ENCODE assay signal across 10 mouse cellular contexts in the genomic region with DNA sequence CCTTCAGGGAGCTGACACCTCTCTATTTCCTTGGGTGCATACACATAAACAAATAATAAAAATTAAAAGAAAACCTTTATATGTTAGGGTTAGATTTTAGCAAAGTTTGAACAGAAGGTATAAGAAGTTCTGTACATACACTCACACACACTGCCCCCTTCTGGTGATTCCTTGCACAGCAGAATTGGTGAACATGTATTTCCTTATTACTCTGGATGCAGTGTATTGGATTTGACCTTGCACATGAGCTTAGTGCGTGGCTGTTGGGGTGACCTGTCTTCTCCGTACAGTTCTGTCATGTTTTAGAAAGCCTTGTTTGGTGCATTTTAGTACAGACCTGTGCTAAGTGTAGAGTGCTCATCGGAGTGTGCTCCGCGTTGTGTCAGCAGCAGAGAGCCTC. TPM values are rescaled to one million over a fixed set of nuclear protein-coding genes. Genes with fewer than 3 reads are reported as not detected.
DNase-seq lines count a peak whose midpoint lies in the region; ATAC-seq and TF ChIP-seq lines count a peak whose summit lies in the region.
"Had no signal": no experiment of that assay in that cellular context is flagged by ENCODE, and none has a peak within 500 bp of the region (broad histone marks: within the 10 kb centered on the region; RNA-seq: fewer than 3 reads in every experiment).

No protein-coding gene starts in this region.

- peak; percentile 93 for TF ChIP-seq CTCF in heart, adult 2 months (IDR thresholded peaks at IDR 0.05)
- peak; percentile 82 for TF ChIP-seq CTCF in lung, embryonic 14.5 days (IDR thresholded peaks at IDR 0.05; ENCODE audit: low read depth)

- H3K4me1 ChIP-seq in heart, adult 2 months (ENCODE audit: control insufficient read depth, insufficient read depth, low read length), result no peaks in the 10 kb centered on the region
- H3K4me1 ChIP-seq in forebrain, embryonic 11.5 days (replicated peaks; ENCODE audit: control insufficient read depth, insufficient read depth, low read length), result no peaks in the 10 kb centered on the region; the same call in 1 of the 2 replicates
- peaks cover 10% of the 10 kb centered on the region for H3K4me1 ChIP-seq in intestine, embryonic 14.5 days (replicated peaks; ENCODE audit: control insufficient read depth, insufficient read depth, low read length)
- no peaks in the 10 kb centered on the region for H3K4me1 ChIP-seq in lung, embryonic 14.5 days (ENCODE audit: insufficient read depth)

- H3K27me3 ChIP-seq in heart, adult 2 months (ENCODE audit: control insufficient read depth, insufficient read depth, low read length), result no peaks in the 10 kb centered on the region
- no peaks in the 10 kb centered on the region for H3K27me3 ChIP-seq in forebrain, embryonic 11.5 days (ENCODE audit: control insufficient read depth, insufficient read depth, low read length)
- H3K27me3 ChIP-seq in intestine, embryonic 14.5 days (replicated peaks; ENCODE audit: control insufficient read depth, insufficient read depth, low read length), result no peaks in the 10 kb centered on the region
- no peaks in the 10 kb centered on the region for H3K27me3 ChIP-seq in lung, embryonic 14.5 days (ENCODE audit: insufficient read depth, low read length)
- H3K27me3 ChIP-seq: limb, embryonic 12.5 days; stomach, embryonic 15.5 days had no signal

- no peak for ATAC-seq in forebrain, embryonic 11.5 days (replicated peaks; ENCODE audit: low FRiP score)
- peak; percentile 34; the same call in 1 of the 2 replicates for ATAC-seq in intestine, embryonic 14.5 days (replicated peaks; ENCODE audit: low FRiP score, low TSS enrichment, low read depth)
- no peak; the same call in 1 of the 2 replicates for ATAC-seq in lung, embryonic 14.5 days (ENCODE audit: insufficient read depth)

- H3K27ac ChIP-seq in heart, adult 2 months, result no peak overlapping the region
- H3K27ac ChIP-seq in forebrain, embryonic 11.5 days (ENCODE audit: low read depth, low read length), result no peak overlapping the region
- no peak overlapping the region for H3K27ac ChIP-seq in intestine, embryonic 14.5 days (ENCODE audit: low read depth)
- no peak overlapping the region for H3K27ac ChIP-seq in lung, embryonic 14.5 days (ENCODE audit: low read depth)
- H3K27ac ChIP-seq: limb, embryonic 12.5 days; stomach, embryonic 15.5 days had no signal

- no peak for TF ChIP-seq EP300 in heart, adult 2 months (IDR thresholded peaks at IDR 0.05; ENCODE audit: insufficient read depth, low read depth, low read length)

- DNase-seq in heart, adult 2 months, result peak in 1 of 2 experiments; percentile 51
- DNase-seq in heart, postnatal 25 days (ENCODE audit: low spot score), result no peak
- DNase-seq in CD8-positive naive resting alpha-beta T cell, adult 2 months (ENCODE audit: low read depth in 2 of 2, low spot score in 2 of 2), result peak; percentile 34 to 62
- peak; percentile 84 for DNase-seq in brain, adult 2 months (ENCODE audit: low read depth, low spot score)
- DNase-seq in forebrain, embryonic 11.5 days (ENCODE audit: low spot score), result peak; percentile 75
- DNase-seq in intestine, embryonic 14.5 days (ENCODE audit: low spot score), result peak; percentile 89
- DNase-seq in lung, embryonic 14.5 days, result peak; percentile 89
- peak; percentile 13 for DNase-seq in spleen, adult 12 weeks (ENCODE audit: low spot score)

- peaks cover 1% of the 10 kb centered on the region; the same call in 1 of the 2 replicates for H3K79me2 ChIP-seq in heart, adult 2 months (replicated peaks; ENCODE audit: control insufficient read depth, insufficient read depth, low read length)

- H3K9ac ChIP-seq in heart, adult 2 months (ENCODE audit: low read depth, low read length), result no peak overlapping the region
- no peak overlapping the region for H3K9ac ChIP-seq in forebrain, embryonic 11.5 days (ENCODE audit: low read length)
- no peak overlapping the region for H3K9ac ChIP-seq in intestine, embryonic 14.5 days (ENCODE audit: low read length)
- H3K9ac ChIP-seq in lung, embryonic 14.5 days, result no peak overlapping the region
- H3K9ac ChIP-seq: limb, embryonic 12.5 days; stomach, embryonic 15.5 days had no signal

- no peak overlapping the region for H3K4me2 ChIP-seq in forebrain, embryonic 11.5 days (ENCODE audit: low read depth, low read length, severe bottlenecking)
- H3K4me2 ChIP-seq in intestine, embryonic 14.5 days (ENCODE audit: low read length), result no peak overlapping the region
- no peak overlapping the region for H3K4me2 ChIP-seq in lung, embryonic 14.5 days
- H3K4me2 ChIP-seq: limb, embryonic 12.5 days; stomach, embryonic 15.5 days had no signal

- H3K4me3 ChIP-seq in heart, adult 2 months, result no peak overlapping the region
- no peak overlapping the region for H3K4me3 ChIP-seq in forebrain, embryonic 11.5 days (ENCODE audit: low read depth, low read length)
- no peak overlapping the region for H3K4me3 ChIP-seq in intestine, embryonic 14.5 days (ENCODE audit: low read depth, low read length)
- no peak overlapping the region for H3K4me3 ChIP-seq in lung, embryonic 14.5 days (ENCODE audit: low read depth, low read length)
- H3K4me3 ChIP-seq: limb, embryonic 12.5 days; stomach, embryonic 15.5 days had no signal

- no peaks in the 10 kb centered on the region for H3K36me3 ChIP-seq in heart, adult 2 months (ENCODE audit: control insufficient read depth, insufficient read depth, low read length)
- no peaks in the 10 kb centered on the region for H3K36me3 ChIP-seq in forebrain, embryonic 11.5 days (ENCODE audit: control insufficient read depth, insufficient read depth, low read length)
- peaks cover 19% of the 10 kb centered on the region for H3K36me3 ChIP-seq in intestine, embryonic 14.5 days (ENCODE audit: control insufficient read depth, insufficient read depth, low read length)
- peaks cover 7% of the 10 kb centered on the region; the same call in 1 of the 2 replicates for H3K36me3 ChIP-seq in lung, embryonic 14.5 days (ENCODE audit: insufficient read depth)
- H3K36me3 ChIP-seq: stomach, embryonic 15.5 days had no signal

- WGBS in heart, adult 2 months, result 86% methylated on average over 5 of the region's 5 CpGs
- WGBS in forebrain, embryonic 11.5 days, result 90% methylated on average over 5 of the region's 5 CpGs
- WGBS in intestine, embryonic 14.5 days, result 92% methylated on average over 5 of the region's 5 CpGs
- 89% methylated on average over 5 of the region's 5 CpGs for WGBS in lung, embryonic 14.5 days

- TF ChIP-seq POLR2A in heart, adult 2 months (IDR thresholded peaks at IDR 0.05; ENCODE audit: insufficient read depth, low read depth, low read length), result no peak

- no peaks in the 10 kb centered on the region for H3K9me3 ChIP-seq in forebrain, embryonic 11.5 days (ENCODE audit: control insufficient read depth, low read length)
- no peaks in the 10 kb centered on the region for H3K9me3 ChIP-seq in intestine, embryonic 14.5 days (ENCODE audit: control insufficient read depth, low read length)
- no peaks in the 10 kb centered on the region for H3K9me3 ChIP-seq in lung, embryonic 14.5 days (ENCODE audit: low read depth, low read length)
- H3K9me3 ChIP-seq: limb, embryonic 12.5 days; stomach, embryonic 15.5 days had no signal

- intact Hi-C loops in heart, adult 2 months (cut with DNase I), result loop anchor here (5.0 to 10.0 kb wide), 2 partner anchors 571 to 659 kb away; no protein-coding TSS in a partner anchor
- intact Hi-C loops in heart, postnatal 25 days (cut with DNase I), result loop anchor here (2.0 kb wide), 1 partner anchor 569 kb away; no protein-coding TSS in a partner anchor

RNA-seq across cellular contexts. Expression of gene Plekha5, which starts 19.5 kb away (rescaled TPM):
- 10 to 100 TPM; 24.9 to 26.0 TPM for total RNA-seq in heart, adult 2 months (2021)
- polyA plus RNA-seq in heart, adult 2 months (2012; rRNA removed), result 19.6 and 36.5 TPM in 2 replicates
- 10 to 100 TPM; 27.2 to 31.0 TPM for total RNA-seq in heart, postnatal 25 days (2021)
- polyA plus RNA-seq in forebrain, embryonic 11.5 days (2014; fragmentation: Nextera tagmentation; extraction: Ambion mirVana), result 57.6 and 63.1 TPM in 2 replicates
- 62.1 and 73.6 TPM in 2 replicates for polyA plus RNA-seq in intestine, embryonic 14.5 days (2014; fragmentation: Nextera tagmentation; extraction: Ambion mirVana)
- polyA plus RNA-seq in lung, embryonic 14.5 days (2014; fragmentation: Nextera tagmentation; extraction: Ambion mirVana), result 45.1 and 54.3 TPM in 2 replicates
